Mouse (Mus musculus) cortical plate, adult 2 months (tissue): ENCODE measurements at regions not wholly inside any gene's neighbourhood (a gene's known extent, or its start where the extent isn't known, plus 50 kb on each side); places are given as distances from the start of the nearest gene placed in this dataset.

ENCODE experiments used
- CTCF ChIP-seq: fragments of 200-500 bp; IDR thresholded peaks from 2 replicates; pipeline ENCODE4 v1.5.1; 2011; ENCODE audit warnings: mild to moderate bottlenecking, control low read depth, low read length; ENCODE audit not compliant: insufficient read depth; ENCODE audit errors: extremely low read depth
- POLR2A ChIP-seq: fragments of 200-500 bp; IDR thresholded peaks from 2 replicates; pipeline ENCODE4 v1.6.1; 2011; ENCODE audit warnings: mild to moderate bottlenecking, low read length, control low read depth; ENCODE audit not compliant: insufficient read depth; ENCODE audit errors: extremely low read depth

- TF ChIP-seq CTCF, result no peak
- TF ChIP-seq POLR2A, result no peak
Measured at GRCm38 (mm10) chr1:69459899-69460298, 227.1 kb downstream of the Ikzf2 start.
